ENCODE assay signal across 8 mouse cellular contexts in genomic region chr8:72443338-72443993, GRCm38 (mm10). TPM values are rescaled to one million over a fixed set of nuclear protein-coding genes. Genes with fewer than 3 reads are reported as not detected.
DNase-seq lines count a peak whose midpoint lies in the region; ATAC-seq and TF ChIP-seq lines count a peak whose summit lies in the region.

Gene Calr3, minus strand, starts transcription at chr8:72443870.
Gene 1700030K09Rik, plus strand, starts transcription at chr8:72443880.

- TF ChIP-seq CTCF in MEL (IDR thresholded peaks at IDR 0.05 in 2 of 3, conservative IDR thresholded peaks at IDR 0.05 in 1 of 3; ENCODE audit: control insufficient read depth in 1 of 3, insufficient read depth in 1 of 3, low read depth in 2 of 3, low read length in 3 of 3, poor library complexity in 1 of 3, severe bottlenecking in 1 of 3), result no peak

- peak within 1 kb of the TSS; percentile 68 for H3K27ac ChIP-seq in MEL (ENCODE audit: control insufficient read depth, low read depth, low read length)
- H3K27ac ChIP-seq in lung, embryonic 16.5 days (ENCODE audit: low read length), result peak within 1 kb of the TSS; percentile 11; the same call in 1 of the 2 replicates

- peak within 1 kb of the TSS; percentile 59 to 79 for H3K4me3 ChIP-seq in MEL (ENCODE audit: control insufficient read depth in 1 of 2, insufficient read depth in 1 of 2, low read depth in 2 of 2, low read length in 2 of 2)
- H3K4me3 ChIP-seq in lung, embryonic 16.5 days (ENCODE audit: low read length), result peak within 1 kb of the TSS; percentile 62

- no peaks in the 10 kb centered on the region for H3K27me3 ChIP-seq in MEL (ENCODE audit: control insufficient read depth in 1 of 2, insufficient read depth in 2 of 2, low read length in 2 of 2)
- H3K27me3 ChIP-seq in lung, embryonic 16.5 days (ENCODE audit: control insufficient read depth, insufficient read depth, low read depth, low read length), result no peaks in the 10 kb centered on the region

- ATAC-seq in hematopoietic stem cell, adult 5-6 weeks (replicated peaks in 1 of 2; ENCODE audit: insufficient read depth in 1 of 2, low FRiP score in 2 of 2, low TSS enrichment in 1 of 2, low read depth in 1 of 2, poor library complexity in 2 of 2, severe bottlenecking in 2 of 2), result peak; percentile 100
- ATAC-seq in lung, embryonic 16.5 days (ENCODE audit: low read depth), result peak; percentile 100

- peaks cover 2 to 19% of the 10 kb centered on the region in 2 experiments; a peak in 3 of 4 replicates for H3K4me1 ChIP-seq in MEL (ENCODE audit: control insufficient read depth in 1 of 2, insufficient read depth in 2 of 2, low read length in 2 of 2)
- H3K4me1 ChIP-seq in lung, embryonic 16.5 days (replicated peaks; ENCODE audit: control insufficient read depth, insufficient read depth, low read length), result peaks cover 4% of the 10 kb centered on the region

- peak within 1 kb of the TSS; percentile 85 for H3K9ac ChIP-seq in MEL (ENCODE audit: control insufficient read depth, low read depth, low read length, poor library complexity, severe bottlenecking)
- peak within 1 kb of the TSS; percentile 85 for H3K9ac ChIP-seq in lung, embryonic 16.5 days (ENCODE audit: low read length)

- peaks cover 0 to 18% of the 10 kb centered on the region in 2 experiments; a peak in 2 of 4 replicates for H3K36me3 ChIP-seq in MEL (ENCODE audit: control insufficient read depth in 1 of 2, insufficient read depth in 2 of 2, low read length in 2 of 2)
- H3K36me3 ChIP-seq in lung, embryonic 16.5 days (ENCODE audit: control insufficient read depth, insufficient read depth, low read length), result no peaks in the 10 kb centered on the region; the same call in 1 of the 2 replicates

- H3K4me2 ChIP-seq in lung, embryonic 16.5 days (ENCODE audit: low read depth, low read length), result peak within 1 kb of the TSS; percentile 84

- DNase-seq in MEL (ENCODE audit: low read depth, low spot score), result peak; percentile 99
- DNase-seq in cerebellum, adult 8-10 months, result peak; percentile 98
- DNase-seq in forelimb bud, embryonic 11.5 days (ENCODE audit: low read depth, low spot score), result peak; percentile 97
- peak; percentile 99 for DNase-seq in layer of hippocampus, adult 9-10 months (ENCODE audit: low spot score)
- peak; percentile 82 for DNase-seq in ovary, postnatal 10 days (ENCODE audit: low spot score)
- DNase-seq in thymus, postnatal 10 days (ENCODE audit: low spot score in 2 of 2), result peak; percentile 97 to 98

- no peak for TF ChIP-seq RAD21 in MEL (IDR thresholded peaks at IDR 0.05; ENCODE audit: low read depth, low read length)

- WGBS in lung, embryonic 16.5 days, result 6% methylated on average over 34 of the region's 34 CpGs

- peak; percentile 75 to 94; a peak in 3 of 4 replicates for TF ChIP-seq POLR2A in MEL (IDR thresholded peaks at IDR 0.05; ENCODE audit: control insufficient read depth in 1 of 2, insufficient read depth in 1 of 2, low read depth in 1 of 2, low read length in 2 of 2, poor library complexity in 1 of 2)

- H3K9me3 ChIP-seq in MEL (replicated peaks; ENCODE audit: insufficient read depth, low read length), result no peaks in the 10 kb centered on the region
- H3K9me3 ChIP-seq in lung, embryonic 16.5 days (ENCODE audit: control insufficient read depth, low read length), result no peaks in the 10 kb centered on the region

- peaks cover 20% of the 10 kb centered on the region for H3K79me2 ChIP-seq in MEL (ENCODE audit: control insufficient read depth, insufficient read depth, low read length, poor library complexity)

- no peak for TF ChIP-seq EP300 in MEL (IDR thresholded peaks at IDR 0.05; ENCODE audit: low read depth in 1 of 2, low read length in 2 of 2)

TF ChIP-seq in MEL, 35 proteins besides CTCF, POLR2A, EP300 and RAD21:
- TF ChIP-seq MAZ (IDR thresholded peaks at IDR 0.05; ENCODE audit: low read depth, low read length) (no peak), SMC3 (IDR thresholded peaks at IDR 0.05; ENCODE audit: low read depth, low read length) (no peak), HCFC1 (IDR thresholded peaks at IDR 0.05; ENCODE audit: low read depth, low read length) (peak; percentile 97), E2F4 (IDR thresholded peaks at IDR 0.05; ENCODE audit: borderline replicate concordance, low read depth, low read length) (no peak), ZC3H11A (IDR thresholded peaks at IDR 0.05; ENCODE audit: low read depth, low read length) (no peak), JUND (IDR thresholded peaks at IDR 0.05; ENCODE audit: low read depth, low read length) (no peak), TAL1 (IDR thresholded peaks at IDR 0.05; ENCODE audit: low read length) (no peak), UBTF (IDR thresholded peaks at IDR 0.05; ENCODE audit: borderline replicate concordance, insufficient read depth, low read depth, low read length) (peak; percentile 72; the same call in 1 of the 2 replicates), GABPA (IDR thresholded peaks at IDR 0.05; ENCODE audit: low read depth, low read length) (no peak), USF2 (IDR thresholded peaks at IDR 0.05; ENCODE audit: borderline replicate concordance in 1 of 2, insufficient read depth in 1 of 2, low read depth in 1 of 2, low read length in 2 of 2) (no peak), MYB (IDR thresholded peaks at IDR 0.05; ENCODE audit: low read depth, low read length) (no peak), NELFE (IDR thresholded peaks at IDR 0.05; ENCODE audit: low read depth, low read length) (peak; percentile 88), SIN3A (IDR thresholded peaks at IDR 0.05; ENCODE audit: low read length) (peak; percentile 92), POLR2AphosphoS5 (IDR thresholded peaks at IDR 0.05; ENCODE audit: borderline replicate concordance, low read depth, low read length) (no peak), RCOR1 (IDR thresholded peaks at IDR 0.05; ENCODE audit: low read depth, low read length) (no peak), TBP (IDR thresholded peaks at IDR 0.05; ENCODE audit: low read depth, low read length) (peak; percentile 82), MYC (IDR thresholded peaks at IDR 0.05; ENCODE audit: low read depth, low read length) (peak; percentile 96), CHD1 (IDR thresholded peaks at IDR 0.05; ENCODE audit: low read depth, low read length) (no peak), ZKSCAN1 (IDR thresholded peaks at IDR 0.05; ENCODE audit: low read depth, low read length) (no peak), GATA1 (IDR thresholded peaks at IDR 0.05; ENCODE audit: low read depth, low read length) (no peak), ELF1 (IDR thresholded peaks at IDR 0.05; ENCODE audit: low read depth, low read length) (peak; percentile 45), BHLHE40 (IDR thresholded peaks at IDR 0.05; ENCODE audit: borderline replicate concordance, low read depth, low read length) (peak; percentile 96), NRF1 (IDR thresholded peaks at IDR 0.05; ENCODE audit: insufficient read depth, low read depth, low read length, poor library complexity, severe bottlenecking) (peak; percentile 53; the same call in 1 of the 2 replicates), POLR2AphosphoS2 (IDR thresholded peaks at IDR 0.05; ENCODE audit: low read length) (peak; percentile 76), CHD2 (IDR thresholded peaks at IDR 0.05; ENCODE audit: low read length) (peak; percentile 76), MAX (IDR thresholded peaks at IDR 0.05; ENCODE audit: low read length) (peak; percentile 94), MEF2A (IDR thresholded peaks at IDR 0.05; ENCODE audit: extremely low read depth, insufficient replicate concordance, low read depth, low read length, poor library complexity, severe bottlenecking) (no peak), TCF12 (IDR thresholded peaks at IDR 0.05; ENCODE audit: low read depth, low read length) (peak; percentile 69; the same call in 1 of the 2 replicates), ETS1 (IDR thresholded peaks at IDR 0.05; ENCODE audit: low read depth, low read length) (no peak), USF1 (IDR thresholded peaks at IDR 0.05; ENCODE audit: low read depth, low read length) (no peak), ZMIZ1 (IDR thresholded peaks at IDR 0.05; ENCODE audit: low read depth, low read length) (no peak; the same call in 1 of the 2 replicates), MAFK (IDR thresholded peaks at IDR 0.05; ENCODE audit: borderline replicate concordance, low read depth, low read length) (no peak), MXI1 (IDR thresholded peaks at IDR 0.05; ENCODE audit: low read depth, low read length) (peak; percentile 99), KAT2A (conservative IDR thresholded peaks at IDR 0.05; ENCODE audit: low read depth, low read length) (peak; percentile 98), ZNF384 (IDR thresholded peaks at IDR 0.05; ENCODE audit: low read depth, low read length) (no peak)

RNA-seq across cellular contexts. Expression of gene Calr3, which starts in this region (rescaled TPM):
- total RNA-seq in MEL (2012; rRNA removed), result 3.9 and 4.0 TPM in 2 replicates
- 1 to 10 TPM in 1 of 2 experiments, not detected in 1; 2.7 TPM for polyA plus RNA-seq in MEL (2012; ENCODE audit: insufficient read depth in 1 of 2, insufficient read length in 2 of 2, low read depth in 1 of 2, low replicate concordance in 2 of 2, missing spikeins in 1 of 2)
- total RNA-seq in hematopoietic stem cell, adult 5-6 weeks (2017), result 4.0 and 4.6 TPM in 2 replicates
- polyA plus RNA-seq in lung, embryonic 16.5 days (2015; fragmentation: Nextera tagmentation; extraction: Ambion mirVana), result 1.8 and 2.1 TPM in 2 replicates

RNA-seq across cellular contexts. Expression of gene 1700030K09Rik, which starts in this region (rescaled TPM):
- 8.4 and 9.2 TPM in 2 replicates for total RNA-seq in MEL (2012; rRNA removed)
- 10 to 100 TPM in 1 of 2 experiments, not detected in 1; 10.3 TPM for polyA plus RNA-seq in MEL (2012; ENCODE audit: insufficient read depth in 1 of 2, insufficient read length in 2 of 2, low read depth in 1 of 2, low replicate concordance in 2 of 2, missing spikeins in 1 of 2)
- 6.4 and 9.3 TPM in 2 replicates for total RNA-seq in hematopoietic stem cell, adult 5-6 weeks (2017)
- polyA plus RNA-seq in lung, embryonic 16.5 days (2015; fragmentation: Nextera tagmentation; extraction: Ambion mirVana), result 16.9 and 17.3 TPM in 2 replicates

Comparison
In these comparisons a context has a peak if more than half of its experiments do, and no peak if none do; other contexts are left out.
1. Peak in every context shown above with its lines: DNase-seq, ATAC-seq, H3K4me3 ChIP-seq and H3K27ac ChIP-seq.